Mouse (Mus musculus) G1E (cell line): ENCODE results near the gene Kcnk2.

ENCODE experiments used
- CTCF ChIP-seq: IDR thresholded peaks from 2 replicates; pipeline ENCODE4 v1.5.1; 2012; ENCODE audit warnings: low read depth, low read length, inconsistent platforms, mixed read lengths
- GATA1 ChIP-seq: IDR thresholded peaks from 2 replicates; pipeline ENCODE4 v1.6.1; 2012; ENCODE audit warnings: borderline replicate concordance, low read length, inconsistent platforms, mixed read lengths
- GATA2 ChIP-seq: IDR thresholded peaks from 2 replicates; pipeline ENCODE4 v1.6.1; 2012; ENCODE audit warnings: low read depth, low read length, inconsistent platforms, borderline replicate concordance

DNA sequence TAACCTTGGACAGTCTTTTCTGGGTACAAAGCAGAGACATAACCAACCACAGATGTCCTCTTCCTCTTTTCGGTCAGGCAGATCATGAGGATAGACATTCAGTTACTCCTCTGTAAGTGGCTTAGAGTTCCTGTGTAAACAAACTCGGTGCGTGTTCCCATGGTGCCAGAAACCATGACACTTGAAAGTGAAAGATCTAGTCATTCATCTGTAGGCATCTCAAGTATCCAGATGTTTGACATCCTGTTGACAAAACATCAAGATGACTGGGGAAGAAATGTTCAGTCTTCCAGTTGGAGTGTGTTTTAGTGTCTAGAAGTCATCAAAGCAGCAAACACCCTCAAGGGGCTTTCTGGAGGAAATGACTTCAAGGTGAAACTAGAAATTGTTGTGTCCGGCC is 230.9 kb downstream of the Kcnk2 start:
- no peak for TF ChIP-seq CTCF
- no peak for TF ChIP-seq GATA1
- TF ChIP-seq GATA2 = no peak
